Mouse (Mus musculus) megakaryocyte, embryonic 14.5 days (primary cell): ENCODE measurements at regions not wholly inside any gene's neighbourhood (a gene's known extent, or its start where the extent isn't known, plus 50 kb on each side); places are given as distances from the start of the nearest gene placed in this dataset.
"Not testable (repeated sequence)": the region's sequence is repeated elsewhere in the genome, so short reads cannot be mapped to it uniquely, and the experiment has no call there.

Source experiments
- H3K27me3 ChIP-seq: replicated peaks from 2 replicates; pipeline ENCODE3; 2012; ENCODE audit warnings: inconsistent platforms
- H3K36me3 ChIP-seq: replicated peaks from 2 replicates; pipeline ENCODE3; 2012; ENCODE audit warnings: low read length, inconsistent platforms, mixed read lengths
- H3K4me1 ChIP-seq: 2 replicates; pipeline ENCODE4 v1.6.1; 2012; ENCODE audit warnings: inconsistent platforms
- H3K4me3 ChIP-seq: replicated peaks from 2 replicates; pipeline ENCODE3; 2012; ENCODE audit warnings: moderate library complexity, mild to moderate bottlenecking, inconsistent platforms
- H3K9me3 ChIP-seq: 2 replicates; pipeline ENCODE4 v1.6.1; 2012; ENCODE audit warnings: inconsistent platforms
- FLI1 ChIP-seq: IDR thresholded peaks from 2 replicates; pipeline ENCODE4 v1.6.1; 2012; ENCODE audit warnings: low read length, inconsistent platforms, mixed read lengths
- GATA1 ChIP-seq: IDR thresholded peaks from 3 replicates; pipeline ENCODE4 v1.6.1; 2012; ENCODE audit warnings: mixed read lengths, low read length, inconsistent platforms, borderline replicate concordance

DNA sequence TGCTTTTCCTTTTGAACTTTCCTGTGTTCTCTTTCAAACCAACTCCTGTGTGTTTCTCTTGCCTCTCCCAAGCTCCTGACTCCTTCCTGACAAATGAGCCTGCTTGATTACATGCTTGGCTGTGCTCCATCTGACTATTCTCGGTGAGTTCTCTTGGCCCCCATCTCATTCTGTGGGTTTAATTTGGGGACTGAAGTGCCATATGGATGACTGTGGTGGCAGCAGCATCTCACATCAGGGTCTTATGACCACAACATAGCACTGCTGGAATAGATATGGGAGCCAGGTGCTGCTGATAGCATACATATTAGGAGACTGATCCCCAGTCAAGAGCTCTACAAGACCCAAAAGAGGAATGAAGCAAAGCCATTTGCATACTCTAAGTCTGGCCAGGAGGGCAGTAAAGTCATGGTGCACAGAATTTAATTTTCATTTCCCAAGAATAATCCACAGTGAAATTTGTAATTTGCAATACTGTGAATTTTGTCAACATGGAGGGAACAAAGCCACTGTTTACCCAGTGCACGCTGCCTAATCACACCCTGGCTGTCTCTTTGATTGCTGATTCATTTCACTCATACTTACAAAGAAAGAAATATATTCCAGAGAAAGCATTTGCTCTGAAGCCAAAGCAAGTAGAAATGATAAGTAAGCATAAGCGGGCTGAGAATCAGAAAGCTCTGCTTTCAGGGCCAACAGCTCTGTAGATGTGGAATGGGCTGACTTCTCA is 1478.4 kb upstream of the Gm7489 start:
- H3K4me1 ChIP-seq, result no peaks in the 10 kb centered on the region
- no peaks in the 10 kb centered on the region for H3K27me3 ChIP-seq
- no peak for TF ChIP-seq FLI1
- TF ChIP-seq GATA1, result no peak
- no peaks in the 10 kb centered on the region for H3K9me3 ChIP-seq
- H3K4me3 ChIP-seq, result no peak overlapping the region
- H3K36me3 ChIP-seq, result no peaks in the 10 kb centered on the region

GRCm38 (mm10) chr15:52412869-52413771 is 1471.6 kb upstream of the Gm7489 start:
- H3K27me3 ChIP-seq, result no peaks in the 10 kb centered on the region
- no peak overlapping the region for H3K4me3 ChIP-seq
- H3K4me1 ChIP-seq, result no peaks in the 10 kb centered on the region
- 0 out of 2 replicates have a peak, but pooled peaks cover 5% of the 10 kb centered on the region for H3K9me3 ChIP-seq
- H3K36me3 ChIP-seq, result no peaks in the 10 kb centered on the region
- TF ChIP-seq FLI1 (no peak), GATA1 (no peak)

GRCm38 (mm10) chr15:52425976-52426375 is 1458.7 kb upstream of the Gm7489 start:
- no peaks in the 10 kb centered on the region for H3K4me1 ChIP-seq

DNA sequence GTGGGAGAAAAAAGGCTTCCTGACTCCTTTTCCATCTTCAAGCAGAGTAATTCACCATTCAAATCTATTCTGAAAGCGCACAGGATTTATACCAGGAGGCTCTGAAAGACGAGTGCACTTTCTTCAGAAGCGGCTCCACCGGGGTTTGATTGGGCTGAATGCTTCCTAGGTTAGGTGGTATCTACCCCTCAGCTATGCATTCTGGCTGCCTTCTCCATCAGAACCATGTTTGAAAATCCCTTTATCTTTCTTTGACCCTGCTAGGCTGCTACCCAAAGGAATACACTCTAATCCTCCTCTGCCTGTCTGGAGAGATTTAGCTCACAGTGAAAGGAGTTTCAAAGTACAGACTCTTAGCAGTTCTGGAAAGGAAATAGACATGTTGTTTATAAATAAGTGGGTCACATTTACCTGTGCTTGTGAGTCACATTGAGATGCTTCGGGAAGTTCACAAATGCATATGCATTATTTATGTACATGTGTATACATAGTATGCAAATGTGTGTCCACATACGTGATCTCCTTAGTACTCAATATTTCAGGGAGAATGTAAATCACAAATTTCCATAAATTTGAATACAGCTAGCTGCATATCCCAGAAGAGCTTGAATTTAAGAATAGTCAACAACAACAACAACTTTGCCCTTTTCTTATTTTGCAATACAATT is 1454.1 kb upstream of the Gm7489 start:
- no peak overlapping the region for H3K4me3 ChIP-seq
- TF ChIP-seq GATA1, result no peak
- TF ChIP-seq FLI1, result no peak
- no peaks in the 10 kb centered on the region for H3K36me3 ChIP-seq
- no peaks in the 10 kb centered on the region for H3K27me3 ChIP-seq
- no peaks in the 10 kb centered on the region for H3K4me1 ChIP-seq
- H3K9me3 ChIP-seq, result no peaks in the 10 kb centered on the region

More at GRCm38 (mm10) chr15:52425976-52426375, 1458.7 kb upstream of the Gm7489 start:
- Histone ChIP-seq H3K9me3 (no peaks in the 10 kb centered on the region; the same call in 1 of the 2 replicates), H3K27me3 (no peaks in the 10 kb centered on the region), H3K36me3 (no peaks in the 10 kb centered on the region), H3K4me3 (no peak overlapping the region)
- TF ChIP-seq GATA1, result no peak

DNA sequence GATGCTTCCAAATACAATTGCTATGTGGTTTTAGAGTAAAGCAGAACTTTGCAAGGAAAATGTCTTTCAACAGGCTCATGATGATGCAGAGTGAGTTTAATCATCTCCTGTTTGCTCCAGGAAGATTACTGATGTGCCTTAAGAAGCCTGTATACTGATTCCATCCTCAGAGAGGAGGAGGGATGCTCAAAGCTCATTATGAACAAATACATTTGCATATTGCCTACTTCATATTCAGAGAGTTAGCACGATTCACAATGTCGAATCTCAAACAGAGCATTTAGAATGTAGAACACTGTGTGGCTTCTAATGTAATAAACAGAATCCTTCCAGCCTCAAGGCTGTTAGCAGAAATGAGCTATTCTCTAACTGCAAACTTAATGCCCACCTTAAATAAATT is 1451.1 kb upstream of the Gm7489 start:
- no peaks in the 10 kb centered on the region for H3K9me3 ChIP-seq
- H3K27me3 ChIP-seq, result no peaks in the 10 kb centered on the region
- no peak overlapping the region for H3K4me3 ChIP-seq
- TF ChIP-seq FLI1 (no peak), GATA1 (no peak)
- no peaks in the 10 kb centered on the region for H3K4me1 ChIP-seq
- no peaks in the 10 kb centered on the region for H3K36me3 ChIP-seq

- no peaks in the 10 kb centered on the region for H3K36me3 ChIP-seq
- H3K27me3 ChIP-seq, result no peaks in the 10 kb centered on the region
- H3K4me1 ChIP-seq, result no peaks in the 10 kb centered on the region
- no peak overlapping the region for H3K4me3 ChIP-seq
- no peaks in the 10 kb centered on the region for H3K9me3 ChIP-seq
- TF ChIP-seq FLI1 (no peak), GATA1 (no peak)
Measured at GRCm38 (mm10) chr15:52438403-52438802, 1446.3 kb upstream of the Gm7489 start.

- no peak for TF ChIP-seq GATA1
- TF ChIP-seq FLI1, result no peak
- Histone ChIP-seq H3K36me3 (no peaks in the 10 kb centered on the region), H3K27me3 (no peaks in the 10 kb centered on the region), H3K9me3 (no peaks in the 10 kb centered on the region), H3K4me3 (no peak overlapping the region), H3K4me1 (no peaks in the 10 kb centered on the region)
Measured at GRCm38 (mm10) chr15:52458782-52459181, 1425.9 kb upstream of the Gm7489 start.

DNA sequence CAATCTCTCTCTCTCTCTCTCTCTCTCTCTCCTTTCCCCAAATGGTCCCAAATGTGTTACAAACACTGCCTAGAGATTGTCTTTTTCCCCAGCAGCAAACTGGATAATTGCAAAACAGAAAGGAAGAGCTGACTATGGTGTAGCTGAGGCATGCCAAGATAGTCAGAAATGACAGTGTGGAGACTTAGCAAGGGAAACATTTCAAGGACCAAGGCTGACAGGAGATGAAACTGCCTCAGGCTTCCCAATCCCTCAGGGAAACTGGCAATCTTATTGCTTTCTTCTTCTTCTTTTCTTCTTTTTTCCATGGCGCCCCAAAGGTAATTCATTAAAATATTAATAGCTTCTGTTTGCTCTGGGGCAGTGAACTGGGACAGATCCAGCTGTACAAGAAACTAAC is 1425.4 kb upstream of the Gm7489 start:
- Histone ChIP-seq H3K27me3 (no peaks in the 10 kb centered on the region), H3K36me3 (no peaks in the 10 kb centered on the region), H3K4me1 (no peaks in the 10 kb centered on the region)

DNA sequence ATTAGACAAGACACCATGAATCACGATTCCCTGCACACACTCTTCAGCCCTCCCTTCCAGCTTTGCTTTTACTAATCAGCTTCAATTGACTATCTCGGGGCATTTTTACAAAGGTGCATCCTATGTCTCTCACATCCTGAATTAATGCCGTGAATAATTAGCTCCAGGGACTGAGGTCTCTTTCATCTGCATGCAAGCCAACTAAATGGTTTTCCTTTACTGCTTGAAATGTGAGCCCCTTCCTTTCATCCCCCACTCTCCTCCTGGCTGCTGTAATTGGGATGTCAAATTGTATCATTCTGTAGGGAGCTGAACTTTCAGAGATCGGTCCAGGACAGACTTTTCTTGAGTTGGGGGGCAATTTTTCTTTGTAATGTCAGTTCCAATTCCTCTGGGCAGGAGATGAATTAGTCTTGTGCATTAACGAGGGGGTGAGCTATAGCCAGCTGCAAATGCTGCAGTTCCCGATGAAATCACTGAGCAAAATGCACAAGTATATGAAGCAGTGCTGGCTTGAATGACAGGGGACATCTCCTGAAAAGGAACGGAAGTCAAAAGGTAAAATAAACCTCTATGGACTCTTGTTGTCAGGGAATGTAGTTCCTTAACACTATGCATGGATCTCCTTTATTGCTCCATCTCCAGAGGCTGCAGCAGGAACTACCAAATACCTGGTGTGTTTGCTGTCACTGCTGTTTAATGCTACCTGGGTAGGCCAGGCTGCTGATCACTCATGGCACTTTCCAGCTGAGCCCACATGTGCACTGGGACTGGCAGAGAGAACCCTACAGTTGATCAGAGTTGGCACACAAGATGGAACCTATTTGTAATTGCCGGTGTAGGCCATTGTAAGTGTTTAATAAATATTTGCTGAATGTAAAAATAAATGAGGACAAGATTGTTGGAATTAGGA is 1420.2 kb upstream of the Gm7489 start:
- H3K36me3 ChIP-seq, result no peaks in the 10 kb centered on the region
- H3K4me1 ChIP-seq, result no peaks in the 10 kb centered on the region
- no peaks in the 10 kb centered on the region for H3K27me3 ChIP-seq
- H3K4me3 ChIP-seq, result no peak overlapping the region
- no peaks in the 10 kb centered on the region for H3K9me3 ChIP-seq
- no peak for TF ChIP-seq GATA1
- TF ChIP-seq FLI1, result no peak

More for the DNA sequence above, 1425.4 kb upstream of the Gm7489 start:
- no peaks in the 10 kb centered on the region for H3K9me3 ChIP-seq
- H3K4me3 ChIP-seq, result no peak overlapping the region
- no peak for TF ChIP-seq GATA1

GRCm38 (mm10) chr15:52478124-52478523 is 1406.6 kb upstream of the Gm7489 start:
- not testable (repeated sequence) for H3K4me3 ChIP-seq

More at GRCm38 (mm10) chr15:52478124-52478523, 1406.6 kb upstream of the Gm7489 start:
- not testable (repeated sequence) for H3K4me1 ChIP-seq, H3K27me3 ChIP-seq, H3K9me3 ChIP-seq, H3K36me3 ChIP-seq
